Mouse (Mus musculus) adrenal gland, adult (tissue): ENCODE measurements around the gene Gm7849.
"Not testable (repeated sequence)": the region's sequence is repeated elsewhere in the genome, so short reads cannot be mapped to it uniquely, and the experiment has no call there.

ENCODE experiments used
- DNase-seq, 2 experiments: peaks; one replicate each; pipeline ENCODE4 v3.0.0; 2022 to 2023; ENCODE audit warnings: low spot score in 1 of 2; ENCODE audit not compliant: inconsistent age in 2 of 2

The Gm7849 gene

DNA sequence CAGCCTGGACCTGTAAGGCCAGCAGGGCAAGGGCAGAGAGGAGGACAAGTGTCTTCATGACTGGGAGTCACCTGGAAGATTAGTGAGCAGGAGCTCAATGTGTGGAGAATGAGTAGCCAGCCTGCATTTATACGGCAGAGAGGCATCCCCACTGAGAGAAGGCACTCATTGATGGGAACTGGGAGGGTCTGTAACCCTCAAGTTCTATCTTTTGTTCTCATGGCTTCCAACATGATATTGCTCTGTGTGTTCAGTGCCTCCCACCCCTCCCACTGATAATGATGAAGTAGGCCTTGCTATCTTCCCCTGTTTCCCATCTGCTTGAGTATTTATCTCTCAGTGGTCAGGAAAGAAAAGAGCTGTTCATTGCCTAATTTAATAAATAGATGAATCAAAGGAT is at the start of gene Gm7849:
Gene Gm7849, minus strand, starts transcription at position 101 of the 400 bp plus-strand sequence.
- DNase-seq = not testable (repeated sequence)

DNA sequence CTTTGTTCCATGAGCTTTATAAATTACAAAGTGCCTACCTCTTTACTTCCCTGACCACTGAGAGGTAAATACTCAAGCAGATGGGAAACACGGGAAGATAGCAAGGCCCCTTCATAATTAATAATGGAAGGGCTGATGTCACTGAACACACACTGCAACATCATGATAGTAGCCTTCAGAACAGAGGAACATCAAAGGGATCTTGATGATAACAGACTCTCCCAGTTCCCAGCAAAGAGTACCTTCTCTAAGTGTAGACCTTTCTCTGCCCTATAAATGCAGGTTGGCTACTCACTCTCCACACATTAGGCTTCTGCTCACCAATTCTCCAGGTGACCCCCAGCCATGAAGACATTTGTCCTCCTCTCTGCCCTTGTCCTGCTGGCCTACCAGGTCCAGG is 29.2 kb downstream of the Gm7849 start, which contains the start of gene Defa36:
Gene Defa36, plus strand, starts transcription at position 301 of the 400 bp plus-strand sequence.
- DNase-seq = not testable (repeated sequence)
